Mouse (Mus musculus): ENCODE measurements around the gene Kazn. TPM values are rescaled to one million over a fixed set of nuclear protein-coding genes. Genes with fewer than 3 reads are reported as not detected.

Gene Kazn
- polyA plus RNA-seq, 1 experiment from 2014 or later: 13.2 TPM

DNA sequence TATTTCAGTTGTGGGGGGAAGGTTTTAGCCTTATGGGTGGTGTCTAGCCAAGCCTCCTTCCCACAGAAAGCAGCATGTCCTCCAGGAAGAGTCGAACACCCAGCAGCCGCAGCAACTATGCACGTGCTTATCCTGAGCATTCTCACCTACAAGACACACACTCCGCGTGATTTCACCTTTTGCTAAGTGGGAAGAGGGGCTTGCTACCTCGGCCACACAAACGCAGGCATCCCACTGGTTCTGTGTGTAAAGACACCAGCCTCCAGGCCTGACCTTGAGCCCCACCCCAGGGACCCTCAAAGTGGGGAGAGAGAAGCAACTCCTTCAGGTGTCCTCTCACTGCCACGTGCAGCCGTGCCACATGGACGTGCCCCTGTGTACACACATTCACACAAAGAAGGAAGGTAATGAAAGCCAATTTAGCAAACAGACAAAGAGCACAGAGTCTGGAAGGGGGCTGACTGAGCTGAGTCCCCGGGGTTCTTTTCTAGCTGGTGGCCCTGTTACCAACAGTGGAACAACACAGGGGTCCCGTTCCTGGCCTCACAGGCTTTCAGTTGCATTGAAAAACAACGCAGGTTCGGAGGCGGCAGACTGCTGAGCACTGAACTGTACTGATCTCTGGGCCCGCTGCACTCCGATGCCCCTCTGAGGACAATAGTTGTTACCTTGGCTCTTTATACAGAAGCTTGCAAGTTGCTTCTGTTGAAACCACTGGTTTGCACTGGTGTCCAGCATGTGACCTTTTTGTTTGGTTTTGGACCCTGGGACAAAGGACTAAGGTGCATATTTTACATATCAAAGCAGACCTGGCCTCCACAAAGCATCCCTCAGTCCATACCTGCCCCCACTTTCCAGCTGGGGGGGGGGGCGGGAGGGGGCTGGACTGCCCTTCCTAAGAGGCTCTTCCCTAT, 170.0 kb downstream of the Kazn start:
- H3K27ac ChIP-seq (ENCODE audit: low read length): peak overlapping the region; percentile 68
- 42% methylated on average over 18 of the region's 18 CpGs for WGBS
- no peak for ATAC-seq (ENCODE audit: insufficient read depth, low FRiP score)

DNA sequence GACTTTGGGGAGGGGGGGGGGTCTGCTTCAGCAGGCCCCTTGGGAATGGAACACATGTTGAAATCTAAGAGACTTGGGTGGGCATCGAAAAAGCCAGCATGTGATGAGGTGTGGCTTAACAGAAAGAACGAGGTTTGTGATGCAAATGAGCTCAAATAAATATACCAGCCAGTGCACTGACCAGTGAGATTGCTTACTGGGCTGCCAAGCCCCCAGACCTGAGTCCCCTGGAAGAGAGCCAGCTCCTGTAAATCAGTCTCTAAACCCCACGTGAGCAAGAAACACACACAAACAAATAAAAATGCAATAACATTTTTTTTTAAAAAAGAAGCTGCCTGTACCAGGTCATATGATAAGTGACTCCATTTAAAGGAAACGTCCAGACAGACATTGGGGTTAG, 172.6 kb downstream of the Kazn start:
- WGBS: 47% methylated on average over 4 of the region's 4 CpGs
- Histone ChIP-seq H3K27me3 (ENCODE audit: control insufficient read depth, insufficient read depth, low read length) (no peaks in the 10 kb centered on the region), H3K4me3 (replicated peaks; ENCODE audit: low read length) (no peak overlapping the region), H3K27ac (ENCODE audit: low read length) (peak overlapping the region; percentile 84), H3K9ac (ENCODE audit: low read length) (0 out of 2 replicates have a peak overlapping the region, but pooled peaks have one; percentile 14), H3K9me3 (replicated peaks; ENCODE audit: control insufficient read depth, low read length) (no peaks in the 10 kb centered on the region), H3K36me3 (ENCODE audit: control insufficient read depth, insufficient read depth, low read length) (no peaks in the 10 kb centered on the region), H3K4me2 (ENCODE audit: low read depth, low read length) (no peak overlapping the region), H3K4me1 (ENCODE audit: control insufficient read depth, insufficient read depth, low read length) (peaks cover 67% of the 10 kb centered on the region)
- no peak for ATAC-seq (ENCODE audit: insufficient read depth, low FRiP score)

More for the DNA sequence above, 170.0 kb downstream of the Kazn start:
- H3K9ac ChIP-seq (ENCODE audit: low read length): peak overlapping the region; percentile 49; the same call in 1 of the 2 replicates
- peaks cover 71% of the 10 kb centered on the region for H3K4me1 ChIP-seq (ENCODE audit: control insufficient read depth, insufficient read depth, low read length)
- no peak overlapping the region for H3K4me2 ChIP-seq (ENCODE audit: low read depth, low read length)
- H3K4me3 ChIP-seq (replicated peaks; ENCODE audit: low read length): no peak overlapping the region
- no peaks in the 10 kb centered on the region for H3K36me3 ChIP-seq (ENCODE audit: control insufficient read depth, insufficient read depth, low read length)
- no peaks in the 10 kb centered on the region for H3K27me3 ChIP-seq (ENCODE audit: control insufficient read depth, insufficient read depth, low read length)
- no peaks in the 10 kb centered on the region for H3K9me3 ChIP-seq (replicated peaks; ENCODE audit: control insufficient read depth, low read length)

DNA sequence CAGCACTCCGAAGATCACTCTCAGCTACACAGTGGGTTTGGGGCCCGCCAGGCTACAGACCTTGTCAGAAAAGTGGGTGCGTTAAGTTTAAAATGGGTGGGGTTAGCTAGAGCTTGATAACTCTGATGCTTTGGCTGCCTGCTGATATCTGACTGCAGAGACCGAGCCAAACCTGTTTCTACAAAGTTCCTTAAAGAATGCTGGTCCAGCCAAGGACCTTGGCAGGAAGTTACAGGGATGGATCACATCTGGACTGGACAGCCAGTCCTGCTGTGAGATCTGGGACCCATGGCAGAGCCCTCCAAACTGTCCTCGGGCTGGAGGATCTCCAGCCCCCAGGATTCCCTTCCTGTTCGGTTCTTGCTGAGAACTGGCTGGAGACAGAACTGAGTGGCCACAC, 173.4 kb downstream of the Kazn start:
- 35% methylated on average over 6 of the region's 6 CpGs for WGBS
- H3K27me3 ChIP-seq (ENCODE audit: control insufficient read depth, insufficient read depth, low read length): no peaks in the 10 kb centered on the region
- peaks cover 68% of the 10 kb centered on the region for H3K4me1 ChIP-seq (ENCODE audit: control insufficient read depth, insufficient read depth, low read length)
- peak; percentile 59 for ATAC-seq (ENCODE audit: insufficient read depth, low FRiP score)
- 0 out of 2 replicates have a peak overlapping the region, but pooled peaks have one; percentile 29 for H3K9ac ChIP-seq (ENCODE audit: low read length)
- no peaks in the 10 kb centered on the region for H3K36me3 ChIP-seq (ENCODE audit: control insufficient read depth, insufficient read depth, low read length)
- H3K27ac ChIP-seq (ENCODE audit: low read length): peak overlapping the region; percentile 84
- H3K4me2 ChIP-seq (ENCODE audit: low read depth, low read length): peak overlapping the region; percentile 2; the same call in 1 of the 2 replicates
- H3K9me3 ChIP-seq (replicated peaks; ENCODE audit: control insufficient read depth, low read length): no peaks in the 10 kb centered on the region
- no peak overlapping the region for H3K4me3 ChIP-seq (replicated peaks; ENCODE audit: low read length)

DNA sequence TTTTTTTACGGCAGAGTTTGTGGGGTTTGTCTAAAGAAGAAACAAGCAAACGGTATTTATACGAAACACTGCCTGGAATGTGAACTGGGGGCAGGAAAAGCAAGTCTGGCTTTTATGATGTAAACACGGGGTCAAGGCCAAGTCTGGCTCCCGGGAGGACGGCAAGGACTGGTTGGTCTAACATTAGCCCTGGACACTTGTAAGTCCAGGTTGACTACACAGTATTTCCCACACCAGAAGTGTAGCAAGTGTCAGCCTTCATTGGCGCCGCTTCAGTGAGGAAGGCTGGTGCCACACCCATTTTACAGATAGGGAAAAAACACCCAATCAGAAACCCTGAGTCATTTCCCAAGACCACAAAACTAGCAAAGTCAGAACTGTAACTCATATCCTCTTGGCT, 173.9 kb downstream of the Kazn start:
- H3K4me2 ChIP-seq (ENCODE audit: low read depth, low read length): 0 out of 2 replicates have a peak overlapping the region, but pooled peaks have one; percentile 2
- H3K9me3 ChIP-seq (replicated peaks; ENCODE audit: control insufficient read depth, low read length): no peaks in the 10 kb centered on the region
- H3K27ac ChIP-seq (ENCODE audit: low read length): peak overlapping the region; percentile 84
- 42% methylated on average over 8 of the region's 8 CpGs for WGBS
- H3K36me3 ChIP-seq (ENCODE audit: control insufficient read depth, insufficient read depth, low read length): no peaks in the 10 kb centered on the region
- peak; percentile 3; the same call in 1 of the 2 replicates for ATAC-seq (ENCODE audit: insufficient read depth, low FRiP score)
- H3K4me1 ChIP-seq (ENCODE audit: control insufficient read depth, insufficient read depth, low read length): peaks cover 68% of the 10 kb centered on the region
- H3K9ac ChIP-seq (ENCODE audit: low read length): no peak overlapping the region
- no peaks in the 10 kb centered on the region for H3K27me3 ChIP-seq (ENCODE audit: control insufficient read depth, insufficient read depth, low read length)
- no peak overlapping the region for H3K4me3 ChIP-seq (replicated peaks; ENCODE audit: low read length)

DNA sequence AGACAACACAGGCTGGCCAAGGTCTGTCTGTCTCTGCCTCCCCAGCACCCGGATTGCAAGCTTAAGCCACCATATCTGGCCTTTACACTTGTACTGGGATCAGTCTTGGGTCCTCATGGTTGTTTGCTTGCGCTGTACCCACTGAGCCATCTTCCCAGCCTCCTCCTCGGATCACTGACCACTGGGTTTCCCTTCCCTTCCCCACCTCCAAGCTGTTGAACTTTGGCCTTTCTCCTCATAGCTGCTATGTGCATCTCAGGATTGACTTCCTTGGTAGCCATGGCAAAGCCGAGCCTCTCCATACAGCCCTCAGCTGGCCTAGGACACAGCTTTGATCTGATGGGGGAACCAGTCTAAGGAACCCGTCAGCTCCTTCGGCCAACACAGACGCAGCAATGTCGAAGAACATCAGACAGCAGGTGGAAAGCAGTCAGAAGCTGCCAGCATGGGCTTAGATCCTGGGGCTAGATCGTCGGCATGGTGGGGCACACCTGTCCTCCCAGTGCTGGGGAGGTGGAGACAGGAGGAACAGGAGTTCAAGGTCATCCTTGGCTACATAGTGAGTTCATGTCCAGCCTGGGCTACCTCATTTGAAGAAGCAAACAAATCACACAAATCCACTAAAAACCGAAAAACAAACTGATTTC, 174.5 kb downstream of the Kazn start:
- Histone ChIP-seq H3K4me1 (ENCODE audit: control insufficient read depth, insufficient read depth, low read length) (peaks cover 67% of the 10 kb centered on the region), H3K4me3 (replicated peaks; ENCODE audit: low read length) (no peak overlapping the region), H3K27me3 (ENCODE audit: control insufficient read depth, insufficient read depth, low read length) (no peaks in the 10 kb centered on the region), H3K9me3 (replicated peaks; ENCODE audit: control insufficient read depth, low read length) (no peaks in the 10 kb centered on the region), H3K9ac (ENCODE audit: low read length) (no peak overlapping the region), H3K4me2 (ENCODE audit: low read depth, low read length) (no peak overlapping the region), H3K27ac (ENCODE audit: low read length) (peak overlapping the region; percentile 84; the same call in 1 of the 2 replicates), H3K36me3 (ENCODE audit: control insufficient read depth, insufficient read depth, low read length) (no peaks in the 10 kb centered on the region)
- WGBS: 83% methylated on average over 11 of the region's 11 CpGs
- ATAC-seq (ENCODE audit: insufficient read depth, low FRiP score): no peak

DNA sequence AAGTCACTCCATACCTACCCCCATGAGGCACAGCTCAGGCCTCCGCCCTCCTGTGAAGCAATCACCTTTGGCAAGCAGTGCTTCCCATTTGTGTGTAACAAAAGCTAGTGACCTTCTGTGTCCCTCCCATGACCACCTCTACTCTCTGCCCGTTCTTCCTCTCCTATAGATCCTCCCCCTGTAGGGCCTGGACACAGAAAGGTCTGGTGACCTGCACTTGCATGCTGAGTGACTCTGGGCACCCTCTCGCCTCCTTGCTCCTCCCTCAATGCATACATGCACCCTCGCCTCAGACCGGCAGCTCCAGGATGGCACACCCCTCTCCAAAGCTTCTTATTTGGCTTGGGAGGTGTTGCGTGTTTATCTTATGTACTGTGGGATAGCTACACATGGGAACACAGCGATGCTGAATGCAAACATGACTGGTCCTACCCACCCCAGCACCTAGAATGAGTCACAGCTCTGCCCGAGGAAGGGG, 176.1 kb downstream of the Kazn start:
- ATAC-seq (ENCODE audit: insufficient read depth, low FRiP score): peak; percentile 65
- no peak overlapping the region for H3K4me3 ChIP-seq (replicated peaks; ENCODE audit: low read length)
- WGBS: 71% methylated on average over 8 of the region's 8 CpGs
- peaks cover 59% of the 10 kb centered on the region for H3K4me1 ChIP-seq (ENCODE audit: control insufficient read depth, insufficient read depth, low read length)
- H3K9ac ChIP-seq (ENCODE audit: low read length): no peak overlapping the region
- H3K27ac ChIP-seq (ENCODE audit: low read length): peak overlapping the region; percentile 76
- H3K9me3 ChIP-seq (replicated peaks; ENCODE audit: control insufficient read depth, low read length): no peaks in the 10 kb centered on the region
- H3K4me2 ChIP-seq (ENCODE audit: low read depth, low read length): no peak overlapping the region
- H3K36me3 ChIP-seq (ENCODE audit: control insufficient read depth, insufficient read depth, low read length): no peaks in the 10 kb centered on the region
- no peaks in the 10 kb centered on the region for H3K27me3 ChIP-seq (ENCODE audit: control insufficient read depth, insufficient read depth, low read length)

DNA sequence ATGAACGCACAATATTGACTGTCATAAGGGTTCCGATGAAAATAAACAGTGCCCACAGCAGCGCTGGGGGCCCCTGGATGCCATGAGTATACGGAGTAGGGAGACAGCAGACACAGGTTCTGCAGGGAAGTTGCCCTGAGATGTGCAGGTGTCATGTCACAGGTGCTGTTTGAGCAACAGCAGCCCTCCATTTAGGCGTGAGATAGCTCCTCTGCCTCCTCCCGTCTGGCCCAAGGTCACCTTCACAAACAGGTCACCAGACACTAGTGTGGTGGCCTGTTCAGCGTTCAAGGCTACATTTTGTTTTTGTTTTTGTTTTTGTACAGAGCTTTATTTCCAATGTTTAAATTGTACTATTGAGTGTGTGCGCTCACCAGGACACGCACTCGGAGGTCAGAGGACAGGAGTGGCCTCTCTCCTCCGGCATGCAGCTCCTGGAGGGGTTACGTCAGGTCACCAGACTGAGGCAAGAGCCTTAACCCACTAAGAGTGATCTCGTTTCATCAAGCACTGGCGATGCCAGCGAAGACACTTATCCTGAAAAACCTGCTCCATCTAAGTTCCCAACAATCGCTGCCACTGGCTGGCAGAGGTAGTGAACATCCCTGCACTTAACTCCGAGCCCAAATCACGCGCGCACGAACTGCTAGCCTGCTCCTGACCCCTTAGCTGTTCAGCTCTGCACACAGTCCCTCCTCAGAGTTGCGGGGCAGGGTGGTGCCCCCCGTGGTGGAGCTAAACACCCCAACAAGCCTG, 177.5 kb downstream of the Kazn start:
- no peaks in the 10 kb centered on the region for H3K9me3 ChIP-seq (replicated peaks; ENCODE audit: control insufficient read depth, low read length)
- no peak overlapping the region for H3K4me2 ChIP-seq (ENCODE audit: low read depth, low read length)
- H3K27me3 ChIP-seq (ENCODE audit: control insufficient read depth, insufficient read depth, low read length): no peaks in the 10 kb centered on the region
- H3K4me1 ChIP-seq (ENCODE audit: control insufficient read depth, insufficient read depth, low read length): peaks cover 53% of the 10 kb centered on the region
- WGBS: 73% methylated on average over 23 of the region's 23 CpGs
- ATAC-seq (ENCODE audit: insufficient read depth, low FRiP score): no peak
- no peak overlapping the region for H3K9ac ChIP-seq (ENCODE audit: low read length)
- peak overlapping the region; percentile 76 for H3K27ac ChIP-seq (ENCODE audit: low read length)
- H3K4me3 ChIP-seq (replicated peaks; ENCODE audit: low read length): no peak overlapping the region
- no peaks in the 10 kb centered on the region for H3K36me3 ChIP-seq (ENCODE audit: control insufficient read depth, insufficient read depth, low read length)

DNA sequence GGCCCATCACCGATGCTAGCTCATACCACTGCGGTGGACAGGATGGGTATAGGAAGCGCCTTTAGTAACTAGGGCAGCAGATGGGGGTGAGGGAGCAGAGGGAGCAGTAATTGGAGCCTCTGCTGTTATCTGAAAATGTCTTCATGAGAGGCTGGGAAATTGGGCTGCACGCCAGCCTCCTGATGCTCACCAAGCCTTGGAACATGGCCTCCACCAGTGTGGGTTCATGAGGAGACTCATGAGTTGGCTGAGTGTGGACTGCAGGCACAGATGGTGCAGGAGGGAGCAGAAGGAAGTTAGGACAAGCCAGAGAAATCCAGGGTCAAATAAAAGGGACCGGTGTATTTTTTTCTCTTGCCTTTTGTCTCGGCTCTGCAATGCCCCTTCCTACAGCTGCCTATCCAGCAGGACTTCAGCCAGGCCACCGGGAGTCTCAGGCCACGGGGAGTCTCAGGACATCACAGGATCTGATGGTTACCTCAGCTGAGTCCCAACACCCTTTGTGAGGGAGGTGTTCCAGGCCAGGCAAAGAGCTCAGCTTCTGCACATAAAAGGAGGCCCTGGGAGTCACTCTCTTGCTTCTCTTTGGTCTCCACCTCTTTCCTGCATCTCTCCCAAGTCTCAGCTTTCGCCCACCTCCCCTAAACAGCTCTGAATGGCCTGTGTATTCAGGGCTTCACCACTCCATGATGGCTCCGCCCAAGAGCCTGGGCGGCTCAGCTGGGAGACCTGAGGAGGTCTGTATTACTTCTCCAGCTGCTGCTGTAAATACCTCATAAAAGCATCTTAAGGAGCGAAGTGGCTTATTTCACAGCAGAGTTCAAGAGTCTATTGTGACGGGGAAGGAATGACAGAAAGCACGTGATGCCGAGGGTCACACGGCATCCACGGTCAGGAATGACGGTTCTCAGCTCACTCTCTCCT, 178.5 kb downstream of the Kazn start:
- no peak overlapping the region for H3K4me2 ChIP-seq (ENCODE audit: low read depth, low read length)
- no peak overlapping the region for H3K9ac ChIP-seq (ENCODE audit: low read length)
- WGBS: 54% methylated on average over 18 of the region's 18 CpGs
- no peaks in the 10 kb centered on the region for H3K36me3 ChIP-seq (ENCODE audit: control insufficient read depth, insufficient read depth, low read length)
- H3K27me3 ChIP-seq (ENCODE audit: control insufficient read depth, insufficient read depth, low read length): no peaks in the 10 kb centered on the region
- H3K27ac ChIP-seq (ENCODE audit: low read length): peak overlapping the region; percentile 3; the same call in 1 of the 2 replicates
- no peak for ATAC-seq (ENCODE audit: insufficient read depth, low FRiP score)
- H3K9me3 ChIP-seq (replicated peaks; ENCODE audit: control insufficient read depth, low read length): no peaks in the 10 kb centered on the region
- no peak overlapping the region for H3K4me3 ChIP-seq (replicated peaks; ENCODE audit: low read length)
- peaks cover 45% of the 10 kb centered on the region for H3K4me1 ChIP-seq (ENCODE audit: control insufficient read depth, insufficient read depth, low read length)
